Mouse (Mus musculus) midbrain, postnatal 0 days (tissue): Measurements from ENCODE around the gene Ipo7. TPM values are rescaled to one million over a fixed set of nuclear protein-coding genes. Genes with fewer than 3 reads are reported as not detected.
"Not testable (repeated sequence)": the region's sequence is repeated elsewhere in the genome, so short reads cannot be mapped to it uniquely, and the experiment has no call there.

ENCODE experiments used
- ATAC-seq: fragments of 200-750 bp; cut with Nextera tagmentation; 2 replicates; pipeline ENCODE4 v1.8.0; 2017; ENCODE audit warnings: moderate number of reproducible peaks, mild to moderate bottlenecking, moderate TSS enrichment, moderate library complexity; ENCODE audit not compliant: low FRiP score
- DNase-seq: peaks from one replicate; pipeline ENCODE4 v3.0.0-alpha.2; 2015; ENCODE audit warnings: low spot score
- H3K27ac ChIP-seq: fragments of 300-500 bp; sonication (generic); 2 replicates; pipeline ENCODE4 v1.5.1; 2014; ENCODE audit warnings: low read depth, mild to moderate bottlenecking, low read length, mixed read lengths
- H3K27me3 ChIP-seq: fragments of 300-500 bp; sonication (generic); 2 replicates; pipeline ENCODE4 v1.6.1; 2014; ENCODE audit warnings: low read length, control low read depth, mixed read lengths; ENCODE audit not compliant: insufficient read depth
- H3K36me3 ChIP-seq: fragments of 300-500 bp; sonication (generic); 2 replicates; pipeline ENCODE4 v1.6.1; 2014; ENCODE audit warnings: low read length, control low read depth, mixed read lengths; ENCODE audit not compliant: insufficient read depth
- H3K4me1 ChIP-seq: fragments of 300-500 bp; sonication (generic); 2 replicates; pipeline ENCODE4 v1.6.1; 2014; ENCODE audit warnings: mild to moderate bottlenecking, control low read depth, antibody characterized with exemption, low read length, mixed read lengths; ENCODE audit not compliant: insufficient read depth
- H3K4me2 ChIP-seq: fragments of 300-500 bp; sonication (generic); 2 replicates; pipeline ENCODE4 v1.6.1; 2014; ENCODE audit warnings: low read depth, mild to moderate bottlenecking, low read length, mixed read lengths; ENCODE audit not compliant: poor library complexity, severe bottlenecking
- H3K4me3 ChIP-seq: fragments of 300-500 bp; sonication (generic); 2 replicates; pipeline ENCODE4 v1.5.1; 2014; ENCODE audit warnings: low read depth, mild to moderate bottlenecking, low read length, moderate library complexity
- H3K9ac ChIP-seq: fragments of 300-500 bp; sonication (generic); replicated peaks from 2 replicates; pipeline ENCODE4 v1.6.1; 2014; ENCODE audit warnings: mild to moderate bottlenecking, low read length, moderate library complexity, mixed read lengths; ENCODE audit not compliant: poor library complexity, severe bottlenecking
- H3K9me3 ChIP-seq: fragments of 300-500 bp; sonication (generic); 2 replicates; pipeline ENCODE4 v1.6.1; 2016; ENCODE audit warnings: low read length, control low read depth
- CTCF ChIP-seq: IDR thresholded peaks from 2 replicates; pipeline ENCODE4 v1.5.1; 2016; ENCODE audit warnings: antibody characterized with exemption, mild to moderate bottlenecking
- WGBS: fragments of 180-500 bp; shearing (Covaris S2); extraction: QIAGEN DNeasy Blood & Tissue Kit; methylation state at CpG from one replicate; pipeline ENCODE4 v1.1.7; 2014; 5-methylcytosine and 5-hydroxymethylcytosine counted together
- polyA plus RNA-seq: library from polyadenylated mRNA; unstranded; fragments of >200 nt; fragmentation: Nextera tagmentation; extraction: Ambion mirVana; gene quantifications from 2 replicates; pipeline ENCODE4 v1.2.1, GENCODE M21; 2015
- total RNA-seq: library from RNA; depleted of rRNA; stranded (reverse); fragments of >200 nt; gene quantifications from 2 replicates; pipeline ENCODE4 v1.2.3, GENCODE M21; 2014; rRNA removed

The Ipo7 gene
- total RNA-seq (88.2 and 103 TPM in 2 replicates), polyA plus RNA-seq (26.9 and 27.5 TPM in 2 replicates)

DNA sequence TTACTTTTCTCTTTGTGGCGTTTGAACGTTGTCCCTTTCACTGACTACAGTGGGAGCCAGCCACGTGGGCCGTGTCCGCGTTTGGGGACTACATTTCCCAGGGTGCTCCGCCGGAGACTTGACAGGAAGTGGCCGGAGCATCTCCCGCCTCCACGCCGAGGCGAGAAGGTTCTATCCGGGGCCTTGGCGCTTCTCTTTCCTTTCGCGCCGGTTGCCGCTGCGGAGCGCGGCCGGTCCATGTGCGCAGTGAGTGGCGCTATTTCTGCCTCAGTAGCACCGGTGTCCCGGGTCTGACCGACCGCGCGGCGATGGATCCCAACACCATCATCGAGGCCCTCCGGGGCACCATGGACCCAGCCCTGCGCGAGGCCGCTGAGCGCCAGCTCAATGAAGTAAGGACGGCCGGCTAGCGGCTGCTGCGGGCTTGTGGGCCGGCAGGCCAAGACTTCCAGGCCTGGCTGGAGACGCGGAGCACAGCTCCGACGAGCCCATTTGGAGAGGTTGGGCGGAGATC is at the start of gene Ipo7:
Ipo7 (plus strand) TSS at position 158 of the 514 bp plus-strand sequence.
- DNase-seq (peak; percentile 95), ATAC-seq (peak; percentile 98)
- H3K4me1 ChIP-seq: no peaks in the 10 kb centered on the region
- no peaks in the 10 kb centered on the region for H3K36me3 ChIP-seq
- TF ChIP-seq CTCF: 0 out of 2 replicates have a peak, but pooled peaks have one; percentile 22
- H3K9ac ChIP-seq: peak within 1 kb of the TSS; percentile 96
- H3K9me3 ChIP-seq: no peaks in the 10 kb centered on the region
- H3K27me3 ChIP-seq: no peaks in the 10 kb centered on the region
- peak within 1 kb of the TSS; percentile 65 for H3K4me2 ChIP-seq
- 0% methylated on average over 48 of the region's 48 CpGs for WGBS
- H3K27ac ChIP-seq: peak within 1 kb of the TSS; percentile 89
- peak within 1 kb of the TSS; percentile 99 for H3K4me3 ChIP-seq

DNA sequence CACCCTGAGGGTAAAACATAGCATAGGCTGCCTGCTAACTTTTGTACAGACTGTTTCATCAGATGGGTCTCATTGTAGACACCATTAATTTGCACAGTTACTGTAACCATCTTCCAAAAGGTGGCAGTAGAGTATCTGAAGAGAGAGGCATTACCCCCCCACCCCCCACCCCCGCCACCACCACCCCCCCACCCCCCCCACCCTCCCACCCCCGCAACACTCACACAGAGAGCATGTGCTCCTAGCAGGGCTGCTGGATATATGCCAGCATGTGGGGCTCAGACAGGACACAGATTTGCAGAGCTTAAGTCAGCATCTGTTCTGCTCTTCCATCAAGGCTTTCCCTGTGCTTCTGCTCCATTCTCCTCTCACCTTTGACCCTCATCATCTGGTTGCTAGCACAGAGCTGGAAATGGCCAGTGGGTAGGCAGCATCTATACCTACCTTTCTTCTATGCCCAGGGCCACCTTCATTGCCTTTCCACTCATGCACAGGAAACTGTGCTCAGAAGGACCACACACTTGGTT is 49.1 kb upstream of the Ipo7 start:
- WGBS: 0% methylated on average over 1 of the region's 2 CpGs
- no peaks in the 10 kb centered on the region for H3K4me1 ChIP-seq
- no peak overlapping the region for H3K4me3 ChIP-seq
- no peak overlapping the region; the same call in 1 of the 2 replicates for H3K27ac ChIP-seq
- peak; percentile 79 for ATAC-seq
- H3K4me2 ChIP-seq: no peak overlapping the region
- H3K27me3 ChIP-seq: no peaks in the 10 kb centered on the region
- peaks cover 5% of the 10 kb centered on the region for H3K36me3 ChIP-seq
- H3K9me3 ChIP-seq: no peaks in the 10 kb centered on the region
- peak; percentile 44 for TF ChIP-seq CTCF
- H3K9ac ChIP-seq: no peak overlapping the region
- peak; percentile 94 for DNase-seq

DNA sequence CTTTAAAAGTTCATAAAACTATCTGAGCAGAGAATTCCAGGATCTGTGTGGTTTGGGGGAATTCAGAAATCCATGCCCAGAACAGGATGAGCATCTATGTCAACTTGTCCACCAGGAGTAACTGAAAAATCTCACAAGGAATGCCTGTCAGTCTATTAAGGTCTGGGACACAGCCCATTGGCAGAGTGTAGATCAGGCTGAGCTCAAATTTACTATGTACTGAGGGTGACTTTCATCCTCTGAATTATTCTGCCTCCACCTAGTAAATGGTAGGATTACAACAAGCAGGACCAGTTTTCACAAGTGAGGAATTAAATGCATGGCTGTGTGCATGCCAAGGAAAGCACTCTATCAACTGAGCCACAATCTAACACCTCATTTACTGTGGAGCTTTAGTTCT is 48.5 kb upstream of the Ipo7 start:
- H3K4me3 ChIP-seq: no peak overlapping the region
- no peaks in the 10 kb centered on the region for H3K4me1 ChIP-seq
- H3K9ac ChIP-seq: no peak overlapping the region
- no peak overlapping the region; the same call in 1 of the 2 replicates for H3K27ac ChIP-seq
- H3K27me3 ChIP-seq: no peaks in the 10 kb centered on the region
- no peak for DNase-seq
- H3K36me3 ChIP-seq: peaks cover 5% of the 10 kb centered on the region
- H3K9me3 ChIP-seq: no peaks in the 10 kb centered on the region
- ATAC-seq: no peak
- H3K4me2 ChIP-seq: no peak overlapping the region
- no peak for TF ChIP-seq CTCF

DNA sequence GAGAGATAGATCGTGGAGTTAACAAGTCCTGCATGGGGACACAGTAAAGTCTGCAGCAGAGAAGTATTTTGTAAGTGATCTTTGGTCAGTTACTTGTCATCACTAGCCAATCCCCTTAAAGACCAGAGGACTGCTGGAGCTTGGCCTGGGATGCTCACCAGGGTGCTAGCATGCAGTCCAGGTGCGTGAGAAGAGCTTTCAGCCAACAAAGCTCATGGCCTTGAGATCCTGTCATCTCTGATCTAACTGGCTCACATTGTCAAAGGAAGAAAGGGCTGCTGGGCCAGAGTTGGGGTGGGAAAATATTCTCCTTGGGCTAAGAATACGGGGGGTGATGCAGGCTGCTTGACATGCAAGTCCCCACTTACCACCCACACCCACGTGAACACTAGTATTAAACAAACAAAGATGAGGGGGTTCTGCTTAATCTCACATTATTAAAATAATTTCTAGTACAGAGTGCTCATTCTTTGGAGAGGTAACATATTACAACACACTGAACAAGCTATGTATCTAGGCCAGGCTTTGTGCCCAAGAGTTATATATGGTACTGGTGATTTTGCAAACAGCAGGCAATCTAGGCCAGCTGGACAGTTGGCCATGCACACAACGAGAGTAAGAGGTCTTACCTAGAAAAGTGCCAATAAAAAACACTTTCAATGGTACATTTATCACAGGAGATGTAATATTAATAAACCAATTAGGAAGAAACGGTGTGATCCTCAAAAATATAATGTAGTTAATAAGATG is 41.9 kb upstream of the Ipo7 start:
- Histone ChIP-seq H3K4me1 (no peaks in the 10 kb centered on the region), H3K9me3 (no peaks in the 10 kb centered on the region), H3K4me3 (no peak overlapping the region), H3K27me3 (no peaks in the 10 kb centered on the region), H3K9ac (no peak overlapping the region), H3K27ac (no peak overlapping the region), H3K4me2 (no peak overlapping the region), H3K36me3 (peaks cover 21% of the 10 kb centered on the region)
- 93% methylated on average over 6 of the region's 6 CpGs for WGBS
- no peak for ATAC-seq
- TF ChIP-seq CTCF: no peak
- DNase-seq: no peak

DNA sequence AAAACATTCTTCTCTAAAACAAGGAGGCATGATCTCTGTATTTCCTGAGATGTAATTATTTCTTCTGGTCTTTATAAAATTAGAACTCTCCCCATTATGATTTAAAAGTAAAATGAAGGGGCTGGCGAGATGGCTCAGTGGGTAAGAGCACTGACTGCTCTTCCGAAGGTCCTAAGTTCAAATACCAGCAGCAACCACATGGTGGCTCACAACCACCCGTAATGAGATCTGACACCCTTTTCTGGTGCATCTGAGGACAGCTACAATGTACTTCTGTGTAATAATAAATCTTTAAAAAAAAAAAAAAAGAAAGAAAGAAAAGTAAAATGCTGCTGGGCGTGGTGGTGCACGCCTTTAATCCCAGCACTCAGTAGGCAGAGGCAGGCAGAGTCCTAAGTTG is 40.9 kb upstream of the Ipo7 start:
- not testable (repeated sequence) for H3K4me2 ChIP-seq, H3K4me1 ChIP-seq, H3K27me3 ChIP-seq, H3K9ac ChIP-seq, H3K4me3 ChIP-seq, ATAC-seq, H3K27ac ChIP-seq, H3K9me3 ChIP-seq, DNase-seq
- H3K36me3 ChIP-seq: peaks cover 22% of the 10 kb centered on the region
- 74% methylated on average over 5 of the region's 5 CpGs for WGBS
- peak; percentile 51 for TF ChIP-seq CTCF

DNA sequence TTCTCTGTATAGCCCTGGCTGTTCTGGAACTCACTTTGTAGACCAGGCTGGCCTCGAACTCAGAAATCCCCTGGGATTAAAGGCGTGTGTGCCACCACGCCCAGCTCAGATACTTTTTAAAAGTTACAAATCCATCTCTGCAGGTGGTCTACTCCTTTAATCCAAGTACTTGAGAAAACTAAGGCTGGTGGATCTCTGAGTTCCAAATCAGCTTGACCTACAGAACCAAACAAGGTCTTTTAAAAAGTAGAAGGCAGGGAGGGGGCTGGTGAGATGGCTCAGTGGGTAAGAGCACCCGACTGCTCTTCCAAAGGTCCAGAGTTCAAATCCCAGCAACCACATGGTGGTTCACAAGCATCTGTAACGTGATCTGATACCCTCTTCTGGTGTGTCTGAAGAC is 33.5 kb upstream of the Ipo7 start:
- H3K36me3 ChIP-seq, H3K4me1 ChIP-seq, H3K9me3 ChIP-seq, DNase-seq, H3K27ac ChIP-seq, H3K4me3 ChIP-seq, H3K27me3 ChIP-seq, H3K9ac ChIP-seq, ATAC-seq: not testable (repeated sequence)
- H3K4me2 ChIP-seq: peak overlapping the region; percentile 59; the same call in 1 of the 2 replicates
- WGBS: 62% methylated on average over 5 of the region's 5 CpGs
